Mouse (Mus musculus) testis, adult 2 months (tissue): Measurements from ENCODE around the gene Ccr9.

ENCODE experiments used
- CTCF ChIP-seq: fragments of 200-500 bp; IDR thresholded peaks from 2 replicates; pipeline ENCODE4 v1.5.1; 2012; ENCODE audit warnings: low read depth, mild to moderate bottlenecking, inconsistent platforms, low read length, moderate library complexity; ENCODE audit not compliant: control insufficient read depth, insufficient read depth, insufficient replicate concordance
- POLR2A ChIP-seq: fragments of 200-500 bp; IDR thresholded peaks from 2 replicates; pipeline ENCODE4 v1.6.1; 2012; ENCODE audit warnings: low read depth, mild to moderate bottlenecking, inconsistent platforms, low read length, moderate library complexity; ENCODE audit not compliant: control insufficient read depth

DNA sequence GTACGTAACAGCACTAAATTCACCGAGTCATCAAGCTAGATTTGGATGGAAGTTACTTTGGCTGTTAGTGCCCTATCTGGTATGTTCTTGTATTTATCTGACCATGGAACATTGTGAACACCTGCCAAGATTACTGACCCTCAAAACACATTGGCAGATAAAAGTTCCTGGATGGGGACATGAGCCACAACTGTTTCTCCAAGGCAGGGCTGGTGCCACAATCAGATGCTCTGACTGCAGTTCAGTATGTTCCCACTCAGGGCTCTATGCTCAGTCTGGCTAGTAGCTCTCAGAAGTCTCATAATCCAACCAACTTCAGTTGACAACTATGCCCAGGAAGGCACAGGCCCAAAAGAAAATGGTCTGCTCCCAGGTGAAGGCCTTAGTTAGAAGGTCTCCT lies 124.2 kb downstream of the Ccr9 start:
- TF ChIP-seq POLR2A (no peak), CTCF (no peak)
